Mouse (Mus musculus) cerebellum, postnatal 14 days (tissue): ENCODE measurements around the gene Itgb7.

ENCODE experiments used
- DNase-seq, 2 experiments: peaks; one replicate each; pipeline ENCODE4 v3.0.0; 2021; ENCODE audit warnings: mixed read lengths in 2 of 2

The Itgb7 gene

DNA sequence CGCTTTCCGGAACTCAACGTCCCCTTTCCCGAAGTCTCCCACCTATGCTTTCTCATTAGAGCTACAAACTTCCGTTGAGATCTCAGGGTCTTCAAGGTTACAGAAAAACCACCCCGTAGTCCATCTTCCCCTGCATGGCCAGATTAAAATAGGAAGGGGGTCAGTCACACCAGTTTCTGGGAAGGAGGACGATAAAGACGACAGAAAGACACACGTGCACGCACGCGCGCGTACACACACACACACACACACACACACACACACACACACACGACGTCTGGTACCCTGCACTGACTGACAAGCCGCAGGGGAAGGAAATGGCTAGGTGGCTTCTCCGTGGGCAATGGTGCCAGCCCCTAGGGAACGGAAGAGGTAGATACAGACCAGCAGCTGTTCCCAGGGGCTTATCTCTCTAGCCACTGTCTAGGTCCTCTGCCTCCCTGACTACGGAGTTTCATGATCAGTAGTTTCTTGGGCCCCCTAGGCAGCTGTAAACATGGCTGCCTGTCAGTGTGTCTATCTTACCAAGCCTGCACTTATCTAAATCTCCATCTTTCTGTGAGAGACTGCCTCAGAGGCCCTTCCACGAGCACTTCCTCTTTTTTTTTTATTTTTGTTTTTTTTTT is 6.6 kb downstream of the Itgb7 start:
- no peak for DNase-seq

DNA sequence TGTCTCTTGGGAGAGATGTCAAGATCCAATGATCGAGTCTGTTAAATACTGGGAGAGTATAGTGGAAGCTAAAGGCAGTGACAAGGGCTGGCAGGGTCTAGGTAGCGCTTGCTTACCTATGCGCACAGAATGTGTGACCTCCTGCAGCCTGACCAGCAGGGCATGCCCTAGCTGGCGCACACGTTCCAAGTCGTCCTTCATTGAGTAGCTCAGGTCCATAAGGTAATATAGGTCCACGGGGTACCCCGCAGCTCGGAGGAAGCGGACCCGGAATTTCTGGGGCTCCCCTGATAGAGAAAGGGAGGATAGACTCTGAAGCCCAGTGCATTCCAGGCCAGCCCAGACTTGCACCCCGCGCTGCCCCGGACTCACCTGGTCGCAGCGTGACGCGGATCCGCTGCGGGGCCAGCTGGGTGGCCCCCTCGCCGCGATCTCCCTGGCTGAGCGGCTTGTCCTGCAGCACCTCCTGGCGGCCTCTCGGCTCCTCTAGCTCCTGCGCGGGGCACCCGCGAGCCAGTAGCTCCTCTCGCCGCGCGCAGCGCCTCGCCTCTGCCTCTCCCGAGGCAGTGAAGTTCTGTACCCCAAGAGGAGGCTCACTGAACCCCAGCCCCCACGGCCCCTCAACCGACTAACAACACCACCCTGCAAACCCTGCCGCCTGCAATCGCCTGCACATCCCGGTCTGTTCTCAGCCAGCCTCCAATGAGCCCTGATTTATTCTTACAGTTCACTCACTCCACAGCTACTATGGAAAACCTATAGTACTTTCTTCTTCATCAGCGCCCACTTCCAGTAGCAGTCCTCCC is 7.4 kb downstream of the Itgb7 start:
- peak; percentile 86 to 88 for DNase-seq

DNA sequence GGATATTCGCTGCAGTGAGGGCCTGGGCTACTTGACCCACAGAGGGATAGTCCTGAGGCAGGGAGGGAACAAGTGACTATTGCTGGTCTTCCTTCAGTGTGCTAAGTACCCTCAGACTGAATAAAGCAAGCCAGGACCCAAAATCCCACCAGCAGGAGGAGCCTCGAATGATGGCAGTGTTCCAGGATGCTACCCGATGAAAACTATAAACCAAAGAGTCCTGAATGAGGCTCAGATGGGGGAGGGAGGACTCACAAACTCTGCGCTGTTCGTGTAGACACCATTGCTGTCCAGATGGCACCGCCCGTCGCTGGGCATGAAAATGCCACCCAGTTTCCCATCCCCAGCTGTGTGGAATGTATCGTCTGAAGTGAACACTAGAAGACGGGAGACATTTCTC is 9.4 kb downstream of the Itgb7 start:
- DNase-seq: peak in 1 of 2 experiments; percentile 45

- no peak for DNase-seq
Measured at GRCm38 (mm10) chr15:102217325-102217724, 14.4 kb downstream of the Itgb7 start.

GRCm38 (mm10) chr15:102216459-102217228 is 15.1 kb downstream of the Itgb7 start:
- no peak for DNase-seq

DNA sequence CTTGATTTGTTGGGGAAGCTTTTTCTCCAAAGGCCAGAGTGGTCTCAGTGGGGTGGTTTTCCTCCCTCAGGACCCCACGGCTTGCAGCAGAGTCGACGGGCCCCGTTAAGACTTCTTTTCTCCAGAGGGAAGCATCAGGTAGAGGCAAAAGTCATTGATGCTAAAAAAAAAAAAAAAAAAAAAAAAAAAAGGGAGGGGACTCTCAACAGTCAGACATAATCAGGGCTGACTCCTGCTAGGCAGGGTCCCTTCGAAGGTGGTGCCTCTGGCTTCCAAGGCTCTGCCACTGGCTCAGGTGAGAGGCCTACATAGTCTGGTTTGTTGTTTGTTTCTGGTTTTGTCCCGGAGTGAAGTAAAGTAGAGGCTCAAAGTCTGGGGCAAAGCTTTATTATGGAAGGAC is 16.1 kb downstream of the Itgb7 start:
- DNase-seq: no peak

- DNase-seq: no peak
Measured at GRCm38 (mm10) chr15:102214132-102214531, 17.6 kb downstream of the Itgb7 start.

- DNase-seq: no peak
Measured at GRCm38 (mm10) chr15:102211895-102212294, 19.8 kb downstream of the Itgb7 start.

DNA sequence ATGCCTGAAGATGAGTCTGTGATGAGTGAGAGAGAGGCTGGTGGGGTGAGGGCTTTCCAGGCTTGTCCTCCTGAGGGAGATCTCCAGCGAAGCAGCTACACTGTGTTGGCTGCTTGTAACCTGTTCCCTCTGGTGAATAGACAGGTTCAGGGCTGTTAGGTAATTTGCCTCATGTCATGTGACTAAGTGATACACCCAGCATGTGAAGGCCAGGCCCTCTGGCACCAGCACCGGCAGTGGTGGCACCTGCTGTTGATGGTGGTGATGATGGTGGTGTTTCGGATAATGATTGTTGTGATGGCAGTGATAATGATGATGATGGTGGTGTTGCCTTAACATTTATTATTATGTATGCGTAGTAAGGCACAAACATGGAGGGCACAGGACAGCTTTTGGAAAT is 20.9 kb downstream of the Itgb7 start:
- no peak for DNase-seq

DNA sequence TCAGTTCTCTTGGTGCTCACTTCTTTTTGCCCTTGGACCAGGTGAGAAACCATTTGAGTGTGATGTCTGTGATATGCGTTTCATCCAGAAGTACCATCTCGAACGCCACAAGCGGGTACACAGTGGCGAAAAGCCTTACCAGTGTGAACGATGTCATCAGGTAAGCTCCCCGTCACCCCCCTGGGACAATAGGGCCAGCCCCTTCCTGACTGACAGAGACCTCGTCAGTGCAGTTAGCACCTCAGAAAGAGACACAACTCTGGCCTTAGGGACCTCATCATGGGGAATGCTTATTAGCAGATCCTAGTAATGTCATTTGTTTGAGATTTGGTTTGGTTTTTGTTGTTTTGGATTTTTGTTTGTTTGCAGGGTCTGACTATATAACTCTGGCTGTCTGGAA is 22.6 kb downstream of the Itgb7 start:
- no peak for DNase-seq

GRCm38 (mm10) chr15:102208092-102208561 is 23.6 kb downstream of the Itgb7 start:
- DNase-seq: no peak

- DNase-seq: no peak
Measured at GRCm38 (mm10) chr15:102207351-102207750, 24.4 kb downstream of the Itgb7 start.

GRCm38 (mm10) chr15:102205779-102206178 is 26.0 kb downstream of the Itgb7 start:
- peak; percentile 53 to 57 for DNase-seq

- DNase-seq: no peak
Measured at GRCm38 (mm10) chr15:102204674-102205505, 26.9 kb downstream of the Itgb7 start, which contains the start of gene Csad. Gene Csad, minus strand, starts transcription at chr15:102204724.

DNA sequence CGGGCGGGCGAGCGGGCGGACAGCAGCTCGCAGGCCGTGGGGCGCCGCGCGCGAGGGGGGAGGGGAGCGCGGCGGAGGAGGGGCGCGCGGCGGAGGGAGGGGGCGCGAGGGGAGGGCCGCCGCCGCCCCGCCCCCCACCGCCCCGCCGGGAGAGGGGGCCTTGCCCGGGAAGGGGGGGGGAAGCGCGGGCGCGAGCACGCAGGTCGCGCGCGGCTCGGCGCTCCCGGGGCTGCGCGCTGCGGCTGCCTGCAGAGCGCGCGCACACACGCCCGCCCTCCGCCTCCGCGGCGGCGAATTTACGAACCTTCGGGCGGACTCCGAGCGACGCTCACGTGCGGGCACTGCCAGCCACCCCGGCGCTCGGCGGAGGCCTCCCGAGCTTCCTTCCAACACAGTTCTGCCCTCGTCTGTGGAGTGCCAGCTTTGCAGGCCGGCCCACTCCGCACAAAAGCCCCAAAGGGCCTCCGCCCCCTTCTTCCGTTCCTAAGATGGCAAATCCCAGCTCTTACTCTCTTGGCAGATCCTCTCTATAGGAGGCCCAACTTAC is 27.8 kb downstream of the Itgb7 start:
- DNase-seq: peak; percentile 77 to 80

DNA sequence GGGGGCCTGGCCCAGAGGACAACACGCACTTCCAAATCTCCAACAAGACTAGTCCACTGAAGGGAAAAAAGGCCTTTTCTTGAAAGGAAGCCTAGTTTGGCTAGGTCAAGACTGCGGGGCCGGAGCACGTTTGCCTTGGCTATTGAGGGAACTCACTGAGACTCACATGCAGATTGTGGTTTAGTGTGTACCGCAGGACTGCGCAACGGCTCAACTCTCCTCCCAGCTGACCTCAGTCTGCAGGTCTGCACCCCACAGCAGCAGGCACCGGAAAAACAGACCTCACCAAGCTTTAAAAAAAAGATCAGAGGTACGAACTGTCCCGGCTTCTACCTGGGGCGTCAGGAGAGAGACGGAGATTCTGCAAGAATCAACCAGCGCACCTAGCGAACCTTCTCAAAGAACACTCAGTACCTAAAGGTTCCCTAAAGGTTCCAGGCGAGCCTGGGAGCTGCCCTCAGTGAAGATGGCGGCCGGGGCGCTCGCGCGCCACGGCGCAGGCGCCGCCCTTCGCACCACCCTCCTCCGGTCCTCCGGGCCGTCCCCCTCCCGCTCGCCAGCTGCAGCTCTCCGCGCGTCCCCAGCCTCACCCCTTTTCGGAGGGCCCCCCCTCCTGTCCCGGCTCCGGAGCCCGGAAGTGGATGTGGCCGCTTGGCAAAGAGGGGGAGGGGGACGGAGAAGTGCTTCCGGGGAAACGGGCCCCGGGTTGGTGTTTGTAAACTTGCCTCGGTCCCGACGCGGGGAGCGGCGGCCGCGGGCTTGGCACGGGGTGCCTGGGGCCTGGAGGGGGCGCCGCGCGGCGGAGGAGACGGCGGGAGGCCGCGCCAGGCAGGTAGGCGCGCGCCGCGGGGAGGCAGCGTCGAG is 28.5 kb downstream of the Itgb7 start, which contains the start of gene Zfp740:
TSS of gene Zfp740 (plus strand) at position 279 of the 864 bp plus-strand sequence.
- peak; percentile 96 to 97 for DNase-seq

DNA sequence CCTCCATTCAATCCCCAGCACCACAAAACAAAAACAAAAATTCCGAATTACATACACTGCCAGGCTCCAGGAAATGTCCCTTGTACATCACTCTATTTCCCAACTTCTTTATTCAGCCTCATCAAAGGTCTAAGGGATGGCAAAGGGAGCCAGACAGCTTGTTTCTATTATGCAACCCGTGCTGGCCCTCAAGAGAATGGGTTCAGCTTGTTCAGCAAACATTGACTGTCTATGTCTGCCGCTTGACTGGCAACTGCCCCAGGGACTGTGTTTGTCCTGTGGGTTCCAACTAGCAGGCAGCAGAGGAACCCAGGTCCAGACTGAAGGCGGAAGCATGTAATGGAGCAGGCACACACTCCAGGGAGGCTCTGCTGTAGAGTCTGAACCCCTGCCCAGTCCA is 32.9 kb downstream of the Itgb7 start:
- DNase-seq: no peak

- no peak for DNase-seq
Measured at GRCm38 (mm10) chr15:102195373-102195772, 36.4 kb downstream of the Itgb7 start.

DNA sequence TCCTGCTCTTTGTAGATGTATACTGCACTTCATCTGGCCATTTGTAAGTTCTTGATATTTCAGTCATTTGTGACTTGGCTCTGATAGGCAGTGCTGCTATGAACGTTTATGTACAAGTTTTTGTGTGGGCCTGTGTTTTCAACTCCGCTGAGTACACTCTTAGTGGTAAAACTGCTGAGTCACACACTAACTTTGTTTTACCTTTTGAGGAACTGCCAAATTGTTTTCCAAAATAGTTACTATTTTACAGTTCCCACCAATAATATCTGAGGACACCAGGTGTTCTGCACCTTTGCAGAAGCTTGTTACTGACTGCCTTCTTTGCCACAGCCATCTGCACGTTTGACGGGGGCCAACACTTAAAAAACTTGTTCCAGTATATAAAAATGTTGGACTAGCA is 37.3 kb downstream of the Itgb7 start:
- no peak for DNase-seq

DNA sequence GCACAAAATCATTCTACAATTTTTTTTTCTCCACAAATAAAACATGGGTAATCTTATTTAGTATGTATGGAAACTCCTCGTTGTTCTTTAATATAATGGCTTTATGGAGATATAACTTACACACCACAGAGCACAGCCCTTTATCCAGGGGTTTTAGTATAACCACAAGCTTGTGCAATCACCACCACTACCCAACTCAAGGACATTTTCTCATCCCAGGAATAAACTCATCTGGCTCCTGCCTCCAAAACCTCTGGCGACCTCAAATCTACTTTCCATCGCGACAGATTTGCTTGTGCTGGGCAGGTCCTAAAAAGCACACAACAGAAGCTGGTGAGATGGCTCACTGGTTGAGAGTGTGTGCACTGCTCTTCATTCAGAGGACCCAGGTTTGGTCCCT is 38.1 kb downstream of the Itgb7 start:
- DNase-seq: no peak

DNA sequence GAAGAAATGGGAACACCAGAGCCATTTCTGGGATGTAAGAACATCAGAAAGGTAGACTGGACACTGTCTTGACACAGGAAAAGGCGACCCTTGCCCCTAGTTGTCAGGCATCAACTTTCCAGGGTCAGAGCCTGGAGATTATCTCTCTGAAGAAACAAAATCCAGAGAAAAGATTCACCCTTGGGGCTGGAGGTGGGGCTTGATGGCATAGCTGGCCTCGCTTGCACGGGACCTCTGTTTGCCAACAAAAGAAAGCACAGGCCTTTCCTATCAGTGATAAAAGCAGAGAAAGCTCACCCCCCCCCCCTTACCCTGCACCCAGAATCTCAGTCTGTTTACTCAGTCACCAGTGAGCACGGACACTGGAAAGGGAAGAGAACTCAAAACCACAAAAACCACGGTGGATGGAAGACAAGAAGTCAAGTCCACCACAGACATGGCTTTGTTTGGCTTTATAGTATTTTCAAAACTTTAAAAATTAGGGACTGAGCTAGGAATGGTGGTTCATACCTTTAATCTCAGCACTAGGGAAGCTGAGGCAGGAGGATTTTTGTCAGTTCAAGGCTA is 38.8 kb downstream of the Itgb7 start:
- DNase-seq: no peak
